Mouse (Mus musculus) retina, postnatal 7 days (tissue): ENCODE results near the gene Mob3c.

Experiments
- DNase-seq: peaks from one replicate; pipeline ENCODE4 v3.0.0-alpha.2; 2012; ENCODE audit warnings: low read depth, low spot score

Mob3c gene

DNA sequence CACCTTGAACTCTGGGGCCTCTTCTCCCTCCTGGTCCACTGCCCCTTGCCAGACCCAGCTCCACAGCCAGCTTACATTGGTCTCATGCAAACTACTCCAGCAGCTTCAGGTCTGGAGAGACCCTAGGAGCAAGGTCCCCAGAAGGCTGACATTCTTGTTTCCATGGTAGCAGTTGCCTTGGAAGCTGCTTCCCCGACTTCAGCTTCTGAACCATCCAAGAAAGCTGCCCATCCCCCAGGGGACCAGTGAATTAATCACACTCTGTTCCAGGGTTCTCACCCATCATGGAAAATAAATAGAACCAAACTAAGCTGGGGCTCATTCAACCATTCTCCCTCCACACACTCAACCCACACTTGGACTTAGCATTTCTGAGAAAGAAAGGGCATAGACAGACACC is 53.3 kb downstream of the Mob3c start:
- no peak for DNase-seq

GRCm38 (mm10) chr4:115882195-115882594 is 54.3 kb downstream of the Mob3c start:
- DNase-seq, result no peak

DNA sequence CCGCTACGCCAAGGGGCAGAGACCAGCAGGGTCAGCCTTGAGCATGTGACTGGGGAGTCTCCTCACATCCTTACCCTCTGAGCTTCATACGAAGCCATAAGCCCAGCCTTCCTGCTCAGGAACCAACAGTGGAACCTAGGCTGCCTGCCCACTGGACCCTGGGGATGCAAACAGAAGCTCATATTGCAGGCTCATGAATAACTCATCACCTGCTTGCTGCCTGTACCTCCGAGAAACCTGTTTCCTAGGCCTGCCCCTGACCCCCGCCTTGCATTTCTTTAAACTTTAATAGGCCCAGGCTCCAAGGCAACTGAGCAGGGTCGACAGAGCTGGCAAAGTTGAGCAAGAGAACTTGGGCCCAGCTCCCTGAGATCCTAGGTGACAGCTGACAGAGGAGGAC is 56.1 kb downstream of the Mob3c start, which contains the start of gene Kncn:
Kncn (plus strand) TSS at position 379 of the 400 bp plus-strand sequence.
- no peak for DNase-seq
